Mouse (Mus musculus) olfactory bulb, adult 2 months (tissue): ENCODE measurements around the gene Nsmf.

Experiments used
- CTCF ChIP-seq: fragments of 200-500 bp; IDR thresholded peaks from 2 replicates; pipeline ENCODE4 v1.5.1; 2012; ENCODE audit warnings: low read depth, mild to moderate bottlenecking, low read length, moderate library complexity; ENCODE audit not compliant: insufficient read depth
- POLR2A ChIP-seq: fragments of 200-500 bp; IDR thresholded peaks from 2 replicates; pipeline ENCODE4 v1.6.1; 2012; ENCODE audit warnings: mild to moderate bottlenecking, low read depth, low read length, moderate library complexity; ENCODE audit not compliant: insufficient read depth

GRCm38 (mm10) chr2:25111184-25111791, 57.1 kb downstream of the Nsmf start:
- TF ChIP-seq POLR2A (no peak), CTCF (no peak)
